Mouse (Mus musculus) CD8-positive naive resting alpha-beta T cell, adult 2 months (primary cell): ENCODE measurements around the gene Vmn1r209.
"Not testable (repeated sequence)": the region's sequence is repeated elsewhere in the genome, so short reads cannot be mapped to it uniquely, and the experiment has no call there.

Experiments used
- DNase-seq, 2 experiments: peaks; one replicate each; pipeline ENCODE4 v3.0.0; 2022; ENCODE audit warnings: low read depth in 2 of 2, low spot score in 2 of 2

Vmn1r209 gene

GRCm38 (mm10) chr13:22809582-22809981 is at the start of gene Vmn1r209:
TSS of gene Vmn1r209 (minus strand) at chr13:22809682.
- DNase-seq, result not testable (repeated sequence)

- no peak for DNase-seq
Measured at GRCm38 (mm10) chr13:22857461-22857860, 48.0 kb upstream of the Vmn1r209 start, which contains the start of gene Vmn1r211. TSS of gene Vmn1r211 (minus strand) at chr13:22857561.

- DNase-seq, result no peak
Measured at GRCm38 (mm10) chr13:22854760-22855159, 45.3 kb upstream of the Vmn1r209 start.

GRCm38 (mm10) chr13:22846798-22847197 is 37.3 kb upstream of the Vmn1r209 start:
- no peak for DNase-seq

GRCm38 (mm10) chr13:22844304-22844703 is 34.8 kb upstream of the Vmn1r209 start:
- not testable (repeated sequence) for DNase-seq

GRCm38 (mm10) chr13:22831248-22831647 is 21.8 kb upstream of the Vmn1r209 start, which contains the start of gene Vmn1r210:
TSS of gene Vmn1r210 (minus strand) at chr13:22831348.
- DNase-seq, result no peak

GRCm38 (mm10) chr13:22829395-22829794 is 19.9 kb upstream of the Vmn1r209 start:
- not testable (repeated sequence) for DNase-seq

GRCm38 (mm10) chr13:22821601-22822000 is 12.1 kb upstream of the Vmn1r209 start:
- DNase-seq, result not testable (repeated sequence)

- not testable (repeated sequence) for DNase-seq
Measured at GRCm38 (mm10) chr13:22788096-22788495, 21.4 kb downstream of the Vmn1r209 start.

GRCm38 (mm10) chr13:22784159-22784558 is 25.3 kb downstream of the Vmn1r209 start:
- DNase-seq, result not testable (repeated sequence)

GRCm38 (mm10) chr13:22777300-22777699 is 32.2 kb downstream of the Vmn1r209 start, which contains the start of gene Vmn1r208:
TSS of gene Vmn1r208 (minus strand) at chr13:22777400.
- not testable (repeated sequence) for DNase-seq

- DNase-seq, result not testable (repeated sequence)
Measured at GRCm38 (mm10) chr13:22771592-22771991, 37.9 kb downstream of the Vmn1r209 start.
